8 mouse cellular contexts compared by ENCODE assay signal in the genomic region with DNA sequence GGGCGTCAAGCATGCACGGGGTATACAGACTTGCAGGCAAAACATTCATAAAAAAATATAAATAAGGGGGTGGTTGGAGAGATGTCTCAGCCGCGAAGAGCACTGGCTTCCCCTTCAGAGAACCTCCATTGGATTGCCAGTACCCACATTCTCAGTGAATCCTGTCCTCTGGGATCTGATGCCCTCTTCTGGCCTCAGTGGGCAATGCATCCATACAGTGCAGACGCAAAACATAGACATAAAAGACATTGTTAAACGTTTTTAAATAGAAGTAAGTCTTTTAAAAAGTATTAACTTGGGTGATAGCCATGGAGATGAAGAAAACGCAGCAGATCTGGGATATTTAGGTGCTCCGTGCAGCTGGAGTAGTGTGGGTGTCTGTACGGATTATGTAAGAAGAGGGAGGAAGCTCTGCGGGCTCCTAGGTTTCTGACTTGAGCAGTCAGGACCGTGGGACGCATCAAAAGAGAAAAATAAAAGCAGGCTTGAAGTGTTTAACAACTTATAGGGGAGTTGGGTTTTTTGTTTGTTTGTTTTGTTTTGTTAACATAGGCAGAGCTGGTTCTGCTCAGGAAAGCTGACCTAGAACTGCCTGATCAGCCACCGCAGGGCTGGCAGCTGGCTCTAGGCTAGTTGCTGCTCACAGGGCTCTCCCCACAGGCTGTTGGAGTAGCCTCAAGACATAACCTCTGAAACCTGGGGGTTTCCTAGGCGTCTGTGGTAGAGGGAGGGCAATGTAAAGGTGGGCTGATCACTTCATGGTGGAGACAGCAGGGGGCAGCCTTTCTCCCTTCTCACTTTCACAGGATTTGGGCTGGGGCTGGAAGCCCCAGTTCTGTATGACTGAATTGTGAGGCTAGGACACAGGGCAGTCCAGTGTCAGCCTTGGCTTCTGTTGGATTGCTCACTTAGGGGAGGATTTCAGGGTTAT. TPM values are rescaled to one million over a fixed set of nuclear protein-coding genes. Genes with fewer than 3 reads are reported as not detected.
A peak's percentile ranks its signal among the peaks of the same experiment; 100 is the strongest.
DNase-seq lines count a peak whose midpoint lies in the region; ATAC-seq lines count a peak whose summit lies in the region.

No protein-coding gene starts in this region.

- no peak overlapping the region for H3K9ac ChIP-seq in hindbrain, embryonic 11.5 days (ENCODE audit: low read depth, low read length)
- no peak overlapping the region for H3K9ac ChIP-seq in hindbrain, embryonic 12.5 days
- H3K9ac ChIP-seq in hindbrain, embryonic 13.5 days = no peak overlapping the region

- DNase-seq in hindbrain, embryonic 11.5 days (ENCODE audit: low spot score) = peak; percentile 31
- DNase-seq in CD4-positive helper T cell, adult 2 months (ENCODE audit: low read depth, low spot score) = peak; percentile 53
- peak; percentile 22 for DNase-seq in c-Kit-positive CD71-positive TER-119-positive erythroid progenitor cells, embryonic 14.5 days (ENCODE audit: low spot score)
- DNase-seq in adrenal gland, postnatal 10 days = no peak
- no peak for DNase-seq in heart, adult 8-10 months (ENCODE audit: low spot score)

- H3K4me3 ChIP-seq in hindbrain, embryonic 11.5 days (ENCODE audit: low read depth, low read length) = no peak overlapping the region
- H3K4me3 ChIP-seq in hindbrain, embryonic 12.5 days = no peak overlapping the region
- H3K4me3 ChIP-seq in hindbrain, embryonic 13.5 days = no peak overlapping the region

- 39% methylated on average over 14 of the region's 14 CpGs for WGBS in hindbrain, embryonic 11.5 days
- WGBS in hindbrain, embryonic 12.5 days = 38% methylated on average over 14 of the region's 14 CpGs
- 41% methylated on average over 14 of the region's 14 CpGs for WGBS in hindbrain, embryonic 13.5 days

- no peak overlapping the region for H3K27ac ChIP-seq in hindbrain, embryonic 11.5 days (ENCODE audit: low read depth, low read length)
- no peak overlapping the region for H3K27ac ChIP-seq in hindbrain, embryonic 12.5 days
- H3K27ac ChIP-seq in hindbrain, embryonic 13.5 days = no peak overlapping the region

- H3K36me3 ChIP-seq in hindbrain, embryonic 11.5 days (ENCODE audit: control insufficient read depth, insufficient read depth, low read length) = no peaks in the 10 kb centered on the region
- no peaks in the 10 kb centered on the region for H3K36me3 ChIP-seq in hindbrain, embryonic 12.5 days
- H3K36me3 ChIP-seq in hindbrain, embryonic 13.5 days = no peaks in the 10 kb centered on the region

- no peak for ATAC-seq in hindbrain, embryonic 11.5 days (ENCODE audit: low FRiP score)
- ATAC-seq in hindbrain, embryonic 12.5 days (ENCODE audit: low FRiP score) = no peak
- peak; percentile 41; the same call in 1 of the 2 replicates for ATAC-seq in megakaryocyte, adult 5-6 weeks (ENCODE audit: poor library complexity, severe bottlenecking)
- no peak for ATAC-seq in hindbrain, embryonic 13.5 days (ENCODE audit: low FRiP score)

- 0 out of 2 replicates have a peak, but pooled peaks cover 4% of the 10 kb centered on the region for H3K4me1 ChIP-seq in hindbrain, embryonic 11.5 days (replicated peaks; ENCODE audit: control insufficient read depth, insufficient read depth, low read length)
- H3K4me1 ChIP-seq in hindbrain, embryonic 12.5 days = peaks cover 16% of the 10 kb centered on the region
- peaks cover 17% of the 10 kb centered on the region for H3K4me1 ChIP-seq in hindbrain, embryonic 13.5 days (replicated peaks)

- H3K9me3 ChIP-seq in hindbrain, embryonic 11.5 days (ENCODE audit: control insufficient read depth, low read length) = no peaks in the 10 kb centered on the region
- no peaks in the 10 kb centered on the region; the same call in 1 of the 2 replicates for H3K9me3 ChIP-seq in hindbrain, embryonic 12.5 days (replicated peaks)
- no peaks in the 10 kb centered on the region for H3K9me3 ChIP-seq in hindbrain, embryonic 13.5 days

- no peak overlapping the region for H3K4me2 ChIP-seq in hindbrain, embryonic 11.5 days (replicated peaks; ENCODE audit: low read depth, low read length)
- no peak overlapping the region for H3K4me2 ChIP-seq in hindbrain, embryonic 12.5 days (replicated peaks)
- H3K4me2 ChIP-seq in hindbrain, embryonic 13.5 days = no peak overlapping the region

- H3K27me3 ChIP-seq in hindbrain, embryonic 11.5 days (ENCODE audit: control insufficient read depth, insufficient read depth, low read length) = no peaks in the 10 kb centered on the region
- H3K27me3 ChIP-seq in hindbrain, embryonic 12.5 days = no peaks in the 10 kb centered on the region
- H3K27me3 ChIP-seq in hindbrain, embryonic 13.5 days = no peaks in the 10 kb centered on the region; the same call in 1 of the 2 replicates

RNA-seq across cellular contexts. Expression of gene Dpy19l3, which starts 2.5 kb away (rescaled TPM):
- 29.4 and 33.5 TPM in 2 replicates for polyA plus RNA-seq in hindbrain, embryonic 11.5 days (2014; fragmentation: Nextera tagmentation; extraction: Ambion mirVana)
- polyA plus RNA-seq in hindbrain, embryonic 12.5 days (2016; fragmentation: Nextera tagmentation; extraction: Ambion mirVana) = 38.9 and 40.8 TPM in 2 replicates
- total RNA-seq in megakaryocyte, adult 5-6 weeks (2015) = 4.9 and 6.2 TPM in 2 replicates
- total RNA-seq in megakaryocyte, adult 5-6 weeks (2017) = 1.3 and 1.7 TPM in 2 replicates
- total RNA-seq in adrenal gland, postnatal 10 days (2021) = 10 to 100 TPM; 39.5 to 39.8 TPM
- 36.4 and 42.5 TPM in 2 replicates for polyA plus RNA-seq in hindbrain, embryonic 13.5 days (2015; fragmentation: Nextera tagmentation; extraction: Ambion mirVana)
- total RNA-seq in heart, adult 8-10 months (2022) = 1 to 10 TPM; 2.7 to 3.5 (median 2.9) TPM

RNA-seq across cellular contexts. Expression of gene Zfp507, which starts 46.0 kb away (rescaled TPM):
- 16.2 and 21.4 TPM in 2 replicates for polyA plus RNA-seq in hindbrain, embryonic 11.5 days (2014; fragmentation: Nextera tagmentation; extraction: Ambion mirVana)
- polyA plus RNA-seq in hindbrain, embryonic 12.5 days (2016; fragmentation: Nextera tagmentation; extraction: Ambion mirVana) = 26.0 and 29.1 TPM in 2 replicates
- total RNA-seq in megakaryocyte, adult 5-6 weeks (2015) = 1.4 and 2.8 TPM in 2 replicates
- 1.4 and 3.7 TPM in 2 replicates for total RNA-seq in megakaryocyte, adult 5-6 weeks (2017)
- total RNA-seq in adrenal gland, postnatal 10 days (2021) = 10 to 100 TPM; 23.8 to 26.7 TPM
- polyA plus RNA-seq in hindbrain, embryonic 13.5 days (2015; fragmentation: Nextera tagmentation; extraction: Ambion mirVana) = 16.9 and 18.5 TPM in 2 replicates
- 10 to 100 TPM; 10.2 to 14.1 (median 13.5) TPM for total RNA-seq in heart, adult 8-10 months (2022)

Comparison
In these comparisons a context has a peak if more than half of its experiments do, and no peak if none do; other contexts are left out.
1. DNase-seq: peak in hindbrain, embryonic 11.5 days (single experiment), CD4-positive helper T cell, adult 2 months (single experiment) and c-Kit-positive CD71-positive TER-119-positive erythroid progenitor cells, embryonic 14.5 days (single experiment); none in adrenal gland, postnatal 10 days (single experiment) and heart, adult 8-10 months (single experiment).
2. RNA of gene Dpy19l3, which starts 2.5 kb away (total RNA-seq): 39.5 to 39.8 TPM in adrenal gland, postnatal 10 days; 1.3 to 6.2 TPM in megakaryocyte, adult 5-6 weeks and 2.7 to 3.5 TPM in heart, adult 8-10 months; every median in the first group is over 4 times any median in the second.